Mouse (Mus musculus) megakaryocyte, embryonic 14.5 days (primary cell): Measurements from ENCODE around the gene Zmym6. TPM values are rescaled to one million over a fixed set of nuclear protein-coding genes. Genes with fewer than 3 reads are reported as not detected.
A peak's percentile ranks its signal among the peaks of the same experiment; 100 is the strongest.
"Not testable (repeated sequence)": the region's sequence is repeated elsewhere in the genome, so short reads cannot be mapped to it uniquely, and the experiment has no call there.

ENCODE experiments used
- H3K27me3 ChIP-seq: replicated peaks from 2 replicates; pipeline ENCODE3; 2012; ENCODE audit warnings: inconsistent platforms
- H3K36me3 ChIP-seq: replicated peaks from 2 replicates; pipeline ENCODE3; 2012; ENCODE audit warnings: low read length, inconsistent platforms, mixed read lengths
- H3K4me1 ChIP-seq: 2 replicates; pipeline ENCODE4 v1.6.1; 2012; ENCODE audit warnings: inconsistent platforms
- H3K4me3 ChIP-seq: replicated peaks from 2 replicates; pipeline ENCODE3; 2012; ENCODE audit warnings: moderate library complexity, mild to moderate bottlenecking, inconsistent platforms
- H3K9me3 ChIP-seq: 2 replicates; pipeline ENCODE4 v1.6.1; 2012; ENCODE audit warnings: inconsistent platforms
- FLI1 ChIP-seq: IDR thresholded peaks from 2 replicates; pipeline ENCODE4 v1.6.1; 2012; ENCODE audit warnings: low read length, inconsistent platforms, mixed read lengths
- GATA1 ChIP-seq: IDR thresholded peaks from 3 replicates; pipeline ENCODE4 v1.6.1; 2012; ENCODE audit warnings: mixed read lengths, low read length, inconsistent platforms, borderline replicate concordance
- polyA plus RNA-seq: library from polyadenylated mRNA; stranded (reverse); fragments of >175 nt; gene quantifications from 2 replicates; pipeline ENCODE4 v1.2.3, GENCODE M21; 2012; ENCODE audit warnings: low replicate concordance; ENCODE audit not compliant: insufficient read depth

Zmym6 gene
- polyA plus RNA-seq, 1 experiment, result 0.09 TPM

GRCm38 (mm10) chr4:127060585-127061290, 16.4 kb upstream of the Zmym6 start, which contains the start of gene Zmym1:
Gene Zmym1 (minus strand): TSS chr4:127061152.
- no peak for TF ChIP-seq GATA1
- TF ChIP-seq FLI1, result no peak
- Histone ChIP-seq H3K36me3 (peaks cover 25% of the 10 kb centered on the region), H3K9me3 (0 out of 2 replicates have a peak, but pooled peaks cover 3% of the 10 kb centered on the region), H3K27me3 (no peaks in the 10 kb centered on the region), H3K4me3 (peak within 1 kb of the TSS; percentile 95), H3K4me1 (peaks cover 10% of the 10 kb centered on the region; the same call in 1 of the 2 replicates)

GRCm38 (mm10) chr4:127064051-127064450, 13.1 kb upstream of the Zmym6 start:
- TF ChIP-seq GATA1 (no peak), FLI1 (no peak)
- Histone ChIP-seq H3K4me1 (peaks cover 10% of the 10 kb centered on the region; the same call in 1 of the 2 replicates), H3K36me3 (peaks cover 6% of the 10 kb centered on the region), H3K9me3 (peaks cover 7% of the 10 kb centered on the region; the same call in 1 of the 2 replicates), H3K4me3 (no peak overlapping the region), H3K27me3 (no peaks in the 10 kb centered on the region)

GRCm38 (mm10) chr4:127074915-127075314, 2.3 kb upstream of the Zmym6 start:
- H3K9me3 ChIP-seq, result peaks cover 12% of the 10 kb centered on the region
- H3K4me3 ChIP-seq, result no peak overlapping the region
- H3K27me3 ChIP-seq, result no peaks in the 10 kb centered on the region
- peaks cover 13% of the 10 kb centered on the region for H3K4me1 ChIP-seq
- no peaks in the 10 kb centered on the region for H3K36me3 ChIP-seq
- TF ChIP-seq FLI1, result no peak
- TF ChIP-seq GATA1, result no peak

- TF ChIP-seq GATA1 (no peak), FLI1 (no peak)
- H3K9me3 ChIP-seq, result no peaks in the 10 kb centered on the region; the same call in 1 of the 2 replicates
- H3K27me3 ChIP-seq, result no peaks in the 10 kb centered on the region
- no peak overlapping the region for H3K4me3 ChIP-seq
- no peaks in the 10 kb centered on the region for H3K36me3 ChIP-seq
- H3K4me1 ChIP-seq, result peaks cover 13% of the 10 kb centered on the region
Observed at GRCm38 (mm10) chr4:127080806-127081205, 3.6 kb downstream of the Zmym6 start.

- TF ChIP-seq FLI1, result no peak
- TF ChIP-seq GATA1, result no peak
- Histone ChIP-seq H3K9me3 (no peaks in the 10 kb centered on the region), H3K27me3 (no peaks in the 10 kb centered on the region), H3K4me1 (peaks cover under 1% of the 10 kb centered on the region), H3K4me3 (no peak overlapping the region), H3K36me3 (peaks cover 6% of the 10 kb centered on the region)
Observed at GRCm38 (mm10) chr4:127083131-127083530, 5.9 kb downstream of the Zmym6 start.

GRCm38 (mm10) chr4:127085761-127086160, 8.6 kb downstream of the Zmym6 start:
- Histone ChIP-seq H3K36me3 (peaks cover 21% of the 10 kb centered on the region), H3K4me3 (no peak overlapping the region), H3K9me3 (no peaks in the 10 kb centered on the region), H3K4me1 (no peaks in the 10 kb centered on the region), H3K27me3 (no peaks in the 10 kb centered on the region)
- TF ChIP-seq GATA1 (no peak), FLI1 (no peak)

GRCm38 (mm10) chr4:127091188-127091587, 14.0 kb downstream of the Zmym6 start:
- no peaks in the 10 kb centered on the region for H3K27me3 ChIP-seq
- H3K4me3 ChIP-seq, result no peak overlapping the region
- TF ChIP-seq GATA1 (no peak), FLI1 (no peak)
- no peaks in the 10 kb centered on the region for H3K9me3 ChIP-seq
- H3K4me1 ChIP-seq, result no peaks in the 10 kb centered on the region; the same call in 1 of the 2 replicates
- H3K36me3 ChIP-seq, result peaks cover 39% of the 10 kb centered on the region

- Histone ChIP-seq H3K27me3 (no peaks in the 10 kb centered on the region), H3K4me3 (no peak overlapping the region), H3K9me3 (no peaks in the 10 kb centered on the region), H3K36me3 (peaks cover 24% of the 10 kb centered on the region), H3K4me1 (no peaks in the 10 kb centered on the region; the same call in 1 of the 2 replicates)
- TF ChIP-seq GATA1 (no peak), FLI1 (no peak)
Observed at GRCm38 (mm10) chr4:127095090-127095489, 17.9 kb downstream of the Zmym6 start.

GRCm38 (mm10) chr4:127099552-127099951, 22.4 kb downstream of the Zmym6 start:
- H3K27me3 ChIP-seq, H3K4me1 ChIP-seq, H3K4me3 ChIP-seq, H3K9me3 ChIP-seq: not testable (repeated sequence)
- H3K36me3 ChIP-seq, result peaks cover 19% of the 10 kb centered on the region

GRCm38 (mm10) chr4:127107566-127107965, 30.4 kb downstream of the Zmym6 start:
- no peaks in the 10 kb centered on the region for H3K4me1 ChIP-seq
- no peak overlapping the region for H3K4me3 ChIP-seq
- no peaks in the 10 kb centered on the region for H3K27me3 ChIP-seq
- peaks cover 42% of the 10 kb centered on the region for H3K36me3 ChIP-seq
- no peaks in the 10 kb centered on the region for H3K9me3 ChIP-seq
- TF ChIP-seq FLI1 (no peak), GATA1 (no peak)

GRCm38 (mm10) chr4:127110570-127110969, 33.4 kb downstream of the Zmym6 start:
- TF ChIP-seq GATA1, result no peak
- TF ChIP-seq FLI1, result no peak
- no peaks in the 10 kb centered on the region for H3K9me3 ChIP-seq
- H3K4me3 ChIP-seq, result no peak overlapping the region
- H3K27me3 ChIP-seq, result no peaks in the 10 kb centered on the region
- peaks cover 33% of the 10 kb centered on the region for H3K36me3 ChIP-seq
- no peaks in the 10 kb centered on the region for H3K4me1 ChIP-seq
